Mouse (Mus musculus) bone marrow, adult 2 months (tissue): Measurements from ENCODE around the gene Nxt2.

Experiments used
- CTCF ChIP-seq: fragments of 200-500 bp; IDR thresholded peaks from 2 replicates; pipeline ENCODE4 v1.5.1; 2011; ENCODE audit warnings: low read length, control low read depth; ENCODE audit not compliant: control insufficient read depth, insufficient read depth
- POLR2A ChIP-seq: fragments of 200-500 bp; IDR thresholded peaks from 2 replicates; pipeline ENCODE4 v1.6.1; 2011; ENCODE audit warnings: low read depth, mild to moderate bottlenecking, control low read depth, low read length, borderline replicate concordance; ENCODE audit not compliant: control insufficient read depth

- TF ChIP-seq POLR2A (no peak), CTCF (no peak)
These were observed 23.6 kb downstream of the Nxt2 start for GRCm38 (mm10) chrX:142250008-142250736.
